Mouse (Mus musculus) liver, embryonic 12.5 days (tissue): ENCODE results near the gene A4gnt. TPM values are rescaled to one million over a fixed set of nuclear protein-coding genes. Genes with fewer than 3 reads are reported as not detected.

Experiments used
- ATAC-seq: fragments of 200-750 bp; cut with Nextera tagmentation; 2 replicates; pipeline ENCODE4 v1.8.0; 2017; ENCODE audit warnings: moderate number of reproducible peaks, mild to moderate bottlenecking, moderate library complexity
- H3K27ac ChIP-seq: fragments of 300-500 bp; sonication (generic); 2 replicates; pipeline ENCODE4 v1.5.1; 2016; ENCODE audit warnings: mild to moderate bottlenecking
- H3K27me3 ChIP-seq: fragments of 300-500 bp; sonication (generic); replicated peaks from 2 replicates; pipeline ENCODE4 v1.6.1; 2016; ENCODE audit warnings: mild to moderate bottlenecking, moderate library complexity
- H3K36me3 ChIP-seq: fragments of 300-500 bp; sonication (generic); 2 replicates; pipeline ENCODE4 v1.6.1; 2016; ENCODE audit warnings: mild to moderate bottlenecking, moderate library complexity
- H3K4me1 ChIP-seq: fragments of 300-500 bp; sonication (generic); 2 replicates; pipeline ENCODE4 v1.6.1; 2016
- H3K4me2 ChIP-seq: fragments of 300-500 bp; sonication (generic); 2 replicates; pipeline ENCODE4 v1.6.1; 2016; ENCODE audit warnings: mild to moderate bottlenecking, moderate library complexity
- H3K4me3 ChIP-seq: fragments of 300-500 bp; sonication (generic); 2 replicates; pipeline ENCODE4 v1.5.1; 2016; ENCODE audit warnings: mild to moderate bottlenecking, moderate library complexity
- H3K9ac ChIP-seq: fragments of 300-500 bp; sonication (generic); 2 replicates; pipeline ENCODE4 v1.6.1; 2016; ENCODE audit warnings: mild to moderate bottlenecking, moderate library complexity
- H3K9me3 ChIP-seq: fragments of 300-500 bp; sonication (generic); replicated peaks from 2 replicates; pipeline ENCODE4 v1.6.1; 2016; ENCODE audit warnings: mild to moderate bottlenecking, moderate library complexity
- WGBS: fragments of 180-500 bp; shearing (Covaris S2); methylation state at CpG from one replicate; pipeline ENCODE4 v1.1.7; 2016; ENCODE audit not compliant: insufficient replicate concordance; 5-methylcytosine and 5-hydroxymethylcytosine counted together
- polyA plus RNA-seq: library from polyadenylated mRNA; unstranded; fragments of >200 nt; fragmentation: Nextera tagmentation; extraction: Ambion mirVana; gene quantifications from 2 replicates; pipeline ENCODE4 v1.2.1, GENCODE M21; 2016

The A4gnt gene
- polyA plus RNA-seq, 1 experiment from 2014 or later = not detected

GRCm38 (mm10) chr9:99619688-99620087 lies 7.4 kb downstream of the A4gnt start:
- Histone ChIP-seq H3K4me1 (no peaks in the 10 kb centered on the region), H3K27me3 (no peaks in the 10 kb centered on the region), H3K4me3 (no peak overlapping the region), H3K4me2 (no peak overlapping the region), H3K27ac (no peak overlapping the region), H3K9ac (no peak overlapping the region), H3K36me3 (no peaks in the 10 kb centered on the region), H3K9me3 (no peaks in the 10 kb centered on the region)
- no peak for ATAC-seq
- 78% methylated on average over 8 of the region's 8 CpGs for WGBS

GRCm38 (mm10) chr9:99620196-99620595 lies 7.9 kb downstream of the A4gnt start:
- no peaks in the 10 kb centered on the region for H3K9me3 ChIP-seq
- no peak overlapping the region for H3K9ac ChIP-seq
- no peaks in the 10 kb centered on the region for H3K27me3 ChIP-seq
- H3K4me1 ChIP-seq = no peaks in the 10 kb centered on the region
- 74% methylated on average over 11 of the region's 11 CpGs for WGBS
- ATAC-seq = no peak
- no peak overlapping the region for H3K4me2 ChIP-seq
- no peak overlapping the region for H3K4me3 ChIP-seq
- H3K27ac ChIP-seq = no peak overlapping the region
- H3K36me3 ChIP-seq = no peaks in the 10 kb centered on the region

- Histone ChIP-seq H3K36me3 (no peaks in the 10 kb centered on the region), H3K27me3 (no peaks in the 10 kb centered on the region), H3K4me2 (no peak overlapping the region), H3K9ac (no peak overlapping the region), H3K4me3 (no peak overlapping the region), H3K9me3 (no peaks in the 10 kb centered on the region), H3K4me1 (no peaks in the 10 kb centered on the region), H3K27ac (no peak overlapping the region)
- ATAC-seq = no peak
- WGBS = 59% methylated on average over 1 of the region's 1 CpGs
Observed at GRCm38 (mm10) chr9:99622034-99622433, 9.7 kb downstream of the A4gnt start.

- no peaks in the 10 kb centered on the region for H3K4me1 ChIP-seq
- H3K9me3 ChIP-seq = no peaks in the 10 kb centered on the region
- no peaks in the 10 kb centered on the region for H3K27me3 ChIP-seq
- no peak for ATAC-seq
- H3K9ac ChIP-seq = no peak overlapping the region
- H3K4me2 ChIP-seq = no peak overlapping the region
- WGBS = 36% methylated on average over 2 of the region's 2 CpGs
- H3K27ac ChIP-seq = no peak overlapping the region
- no peak overlapping the region for H3K4me3 ChIP-seq
- no peaks in the 10 kb centered on the region for H3K36me3 ChIP-seq
Observed at GRCm38 (mm10) chr9:99622966-99623365, 10.7 kb downstream of the A4gnt start.

GRCm38 (mm10) chr9:99624117-99624516 lies 11.8 kb downstream of the A4gnt start:
- no peak overlapping the region for H3K9ac ChIP-seq
- no peak overlapping the region for H3K27ac ChIP-seq
- no peak for ATAC-seq
- no peaks in the 10 kb centered on the region for H3K36me3 ChIP-seq
- WGBS = 53% methylated on average over 6 of the region's 6 CpGs
- H3K9me3 ChIP-seq = no peaks in the 10 kb centered on the region
- H3K4me3 ChIP-seq = no peak overlapping the region
- H3K4me2 ChIP-seq = no peak overlapping the region
- 0 out of 2 replicates have a peak, but pooled peaks cover 7% of the 10 kb centered on the region for H3K27me3 ChIP-seq
- peaks cover 2% of the 10 kb centered on the region for H3K4me1 ChIP-seq

- Histone ChIP-seq H3K36me3 (no peaks in the 10 kb centered on the region), H3K9ac (no peak overlapping the region), H3K27ac (no peak overlapping the region), H3K4me1 (peaks cover 5% of the 10 kb centered on the region), H3K4me3 (no peak overlapping the region), H3K27me3 (peaks cover 16% of the 10 kb centered on the region; the same call in 1 of the 2 replicates), H3K4me2 (no peak overlapping the region), H3K9me3 (no peaks in the 10 kb centered on the region)
- 65% methylated on average over 4 of the region's 4 CpGs for WGBS
- ATAC-seq = no peak
Observed at GRCm38 (mm10) chr9:99628581-99628980, 16.3 kb downstream of the A4gnt start.

GRCm38 (mm10) chr9:99629281-99630011 lies 17.1 kb downstream of the A4gnt start, which contains the start of gene Dzip1l:
TSS of gene Dzip1l (plus strand) at chr9:99629496.
- Histone ChIP-seq H3K36me3 (no peaks in the 10 kb centered on the region), H3K27ac (0 out of 2 replicates have a peak within 1 kb of the TSS, but pooled peaks have one; percentile 23), H3K4me1 (peaks cover 5% of the 10 kb centered on the region), H3K9me3 (no peaks in the 10 kb centered on the region), H3K9ac (peak within 1 kb of the TSS; percentile 61), H3K27me3 (peaks cover 16% of the 10 kb centered on the region; the same call in 1 of the 2 replicates), H3K4me3 (peak within 1 kb of the TSS; percentile 54), H3K4me2 (peak within 1 kb of the TSS; percentile 79)
- ATAC-seq = peak; percentile 69
- WGBS = 2% methylated on average over 44 of the region's 44 CpGs

- Histone ChIP-seq H3K9ac (peak overlapping the region; percentile 61), H3K27ac (0 out of 2 replicates have a peak overlapping the region, but pooled peaks have one; percentile 23)
- WGBS = 2% methylated on average over 11 of the region's 11 CpGs
Observed at GRCm38 (mm10) chr9:99630071-99630470, 17.8 kb downstream of the A4gnt start.

GRCm38 (mm10) chr9:99630528-99631125 lies 18.3 kb downstream of the A4gnt start:
- Histone ChIP-seq H3K4me2 (peak overlapping the region; percentile 79), H3K36me3 (no peaks in the 10 kb centered on the region), H3K27me3 (peaks cover 16% of the 10 kb centered on the region; the same call in 1 of the 2 replicates), H3K4me3 (peak overlapping the region; percentile 54), H3K9ac (0 out of 2 replicates have a peak overlapping the region, but pooled peaks have one; percentile 61), H3K27ac (no peak overlapping the region), H3K4me1 (peaks cover 5% of the 10 kb centered on the region), H3K9me3 (no peaks in the 10 kb centered on the region)
- WGBS = 54% methylated on average over 9 of the region's 9 CpGs
- no peak for ATAC-seq

More at GRCm38 (mm10) chr9:99630071-99630470, 17.8 kb downstream of the A4gnt start:
- no peaks in the 10 kb centered on the region for H3K36me3 ChIP-seq
- H3K27me3 ChIP-seq = peaks cover 16% of the 10 kb centered on the region; the same call in 1 of the 2 replicates
- peak overlapping the region; percentile 79 for H3K4me2 ChIP-seq
- peaks cover 5% of the 10 kb centered on the region for H3K4me1 ChIP-seq
- peak overlapping the region; percentile 54 for H3K4me3 ChIP-seq
- no peak for ATAC-seq
- H3K9me3 ChIP-seq = no peaks in the 10 kb centered on the region

GRCm38 (mm10) chr9:99631781-99632180 lies 19.5 kb downstream of the A4gnt start:
- Histone ChIP-seq H3K4me3 (no peak overlapping the region), H3K9me3 (no peaks in the 10 kb centered on the region), H3K9ac (no peak overlapping the region), H3K27me3 (peaks cover 16% of the 10 kb centered on the region; the same call in 1 of the 2 replicates), H3K4me2 (no peak overlapping the region), H3K27ac (no peak overlapping the region), H3K4me1 (peaks cover 5% of the 10 kb centered on the region), H3K36me3 (no peaks in the 10 kb centered on the region)
- no peak for ATAC-seq
- WGBS = 56% methylated on average over 2 of the region's 2 CpGs

- 68% methylated on average over 8 of the region's 8 CpGs for WGBS
- no peak for ATAC-seq
- Histone ChIP-seq H3K4me3 (no peak overlapping the region), H3K27ac (no peak overlapping the region), H3K9me3 (no peaks in the 10 kb centered on the region), H3K36me3 (peaks cover 3% of the 10 kb centered on the region; the same call in 1 of the 2 replicates), H3K4me1 (peaks cover 5% of the 10 kb centered on the region), H3K9ac (no peak overlapping the region), H3K27me3 (peaks cover 16% of the 10 kb centered on the region; the same call in 1 of the 2 replicates), H3K4me2 (no peak overlapping the region)
Observed at GRCm38 (mm10) chr9:99632264-99632663, 20.0 kb downstream of the A4gnt start.

- Histone ChIP-seq H3K4me1 (no peaks in the 10 kb centered on the region), H3K27ac (no peak overlapping the region), H3K4me2 (no peak overlapping the region), H3K9me3 (no peaks in the 10 kb centered on the region), H3K9ac (no peak overlapping the region), H3K4me3 (no peak overlapping the region), H3K36me3 (peaks cover 8% of the 10 kb centered on the region), H3K27me3 (no peaks in the 10 kb centered on the region)
- no peak for ATAC-seq
- WGBS = 85% methylated on average over 1 of the region's 1 CpGs
Observed at GRCm38 (mm10) chr9:99636776-99637175, 24.5 kb downstream of the A4gnt start.
